ENCODE assay signal across 8 mouse cellular contexts in genomic region chr12:99716038-99716610, GRCm38 (mm10).
DNase-seq lines count a peak whose midpoint lies in the region; ATAC-seq lines count a peak whose summit lies in the region.

No protein-coding gene starts in this region.

- no peak overlapping the region for H3K4me3 ChIP-seq in heart, embryonic 14.5 days (ENCODE audit: control insufficient read depth in 1 of 2, insufficient read depth in 1 of 2, low read depth in 1 of 2, low read length in 2 of 2)
- no peak overlapping the region for H3K4me3 ChIP-seq in neural tube, embryonic 11.5 days (ENCODE audit: low read depth, low read length)
- no peak overlapping the region for H3K4me3 ChIP-seq in midbrain, embryonic 16.5 days (ENCODE audit: low read depth, low read length)
- no peak overlapping the region for H3K4me3 ChIP-seq in forebrain, embryonic 16.5 days (replicated peaks; ENCODE audit: low read length)

- H3K9me3 ChIP-seq in heart, embryonic 14.5 days (ENCODE audit: control insufficient read depth, low read length): no peaks in the 10 kb centered on the region
- no peaks in the 10 kb centered on the region for H3K9me3 ChIP-seq in neural tube, embryonic 11.5 days (ENCODE audit: control insufficient read depth, low read length)
- no peaks in the 10 kb centered on the region for H3K9me3 ChIP-seq in midbrain, embryonic 16.5 days (replicated peaks; ENCODE audit: control insufficient read depth, low read length, poor library complexity, severe bottlenecking)
- no peaks in the 10 kb centered on the region for H3K9me3 ChIP-seq in forebrain, embryonic 16.5 days (ENCODE audit: control insufficient read depth, low read length)

- ATAC-seq in heart, embryonic 14.5 days (ENCODE audit: insufficient number of reproducible peaks, insufficient read depth, low FRiP score, low read depth): no peak
- ATAC-seq in neural tube, embryonic 11.5 days (ENCODE audit: insufficient read depth, low FRiP score, low TSS enrichment): no peak
- no peak for ATAC-seq in midbrain, embryonic 16.5 days
- no peak for ATAC-seq in forebrain, embryonic 16.5 days

- peak; percentile 11 for DNase-seq in layer of hippocampus, adult 9-11 months
- no peak for DNase-seq in layer of hippocampus, adult 8-10 months (ENCODE audit: low spot score in 2 of 2)
- DNase-seq in cerebellum, postnatal 14 days: peak; percentile 69 to 72
- peak; percentile 34 for DNase-seq in neural tube, embryonic 11.5 days (ENCODE audit: low spot score)
- DNase-seq in thymus, postnatal 25 days: no peak

- no peaks in the 10 kb centered on the region for H3K27me3 ChIP-seq in heart, embryonic 14.5 days (ENCODE audit: control insufficient read depth, insufficient read depth, low read length)
- no peaks in the 10 kb centered on the region for H3K27me3 ChIP-seq in neural tube, embryonic 11.5 days (ENCODE audit: control insufficient read depth, insufficient read depth, low read length)
- H3K27me3 ChIP-seq in midbrain, embryonic 16.5 days (ENCODE audit: control insufficient read depth, insufficient read depth, low read depth, low read length): no peaks in the 10 kb centered on the region
- H3K27me3 ChIP-seq in forebrain, embryonic 16.5 days (replicated peaks; ENCODE audit: control insufficient read depth, insufficient read depth, low read length): no peaks in the 10 kb centered on the region

- H3K4me1 ChIP-seq in heart, embryonic 14.5 days (ENCODE audit: control insufficient read depth in 2 of 2, insufficient read depth in 2 of 2, low read length in 2 of 2): peaks cover 17 to 32% of the 10 kb centered on the region in 2 experiments
- H3K4me1 ChIP-seq in neural tube, embryonic 11.5 days (ENCODE audit: control insufficient read depth, insufficient read depth, low read length): peaks cover 6% of the 10 kb centered on the region; the same call in 1 of the 2 replicates
- H3K4me1 ChIP-seq in midbrain, embryonic 16.5 days (ENCODE audit: control insufficient read depth, insufficient read depth, low read length): peaks cover 8% of the 10 kb centered on the region
- H3K4me1 ChIP-seq in forebrain, embryonic 16.5 days (replicated peaks; ENCODE audit: control insufficient read depth, insufficient read depth, low read length): peaks cover 8% of the 10 kb centered on the region

- H3K9ac ChIP-seq in heart, embryonic 14.5 days (ENCODE audit: low read length): no peak overlapping the region
- H3K9ac ChIP-seq in neural tube, embryonic 11.5 days (ENCODE audit: low read length): no peak overlapping the region
- H3K9ac ChIP-seq in midbrain, embryonic 16.5 days (ENCODE audit: low read depth, low read length): no peak overlapping the region
- H3K9ac ChIP-seq in forebrain, embryonic 16.5 days (replicated peaks; ENCODE audit: low read depth, low read length): no peak overlapping the region

- no peaks in the 10 kb centered on the region for H3K36me3 ChIP-seq in heart, embryonic 14.5 days (ENCODE audit: control insufficient read depth, insufficient read depth, low read length)
- no peaks in the 10 kb centered on the region for H3K36me3 ChIP-seq in neural tube, embryonic 11.5 days (ENCODE audit: control insufficient read depth, insufficient read depth, low read length)
- no peaks in the 10 kb centered on the region for H3K36me3 ChIP-seq in midbrain, embryonic 16.5 days (ENCODE audit: control insufficient read depth, insufficient read depth, low read length)
- no peaks in the 10 kb centered on the region for H3K36me3 ChIP-seq in forebrain, embryonic 16.5 days (ENCODE audit: control insufficient read depth, insufficient read depth)

- no peak overlapping the region for H3K4me2 ChIP-seq in heart, embryonic 14.5 days (ENCODE audit: low read length)
- H3K4me2 ChIP-seq in neural tube, embryonic 11.5 days (ENCODE audit: low read depth): no peak overlapping the region
- no peak overlapping the region for H3K4me2 ChIP-seq in midbrain, embryonic 16.5 days (ENCODE audit: low read length)
- H3K4me2 ChIP-seq in forebrain, embryonic 16.5 days (ENCODE audit: low read length): no peak overlapping the region

- 44% methylated on average over 8 of the region's 8 CpGs for WGBS in heart, embryonic 14.5 days
- 44% methylated on average over 8 of the region's 8 CpGs for WGBS in neural tube, embryonic 11.5 days
- WGBS in midbrain, embryonic 16.5 days: 84% methylated on average over 8 of the region's 8 CpGs
- WGBS in forebrain, embryonic 16.5 days: 77% methylated on average over 8 of the region's 8 CpGs

- peak overlapping the region; percentile 20 to 67; a peak in 3 of 4 replicates for H3K27ac ChIP-seq in heart, embryonic 14.5 days (replicated peaks in 1 of 2; ENCODE audit: control insufficient read depth in 1 of 2, insufficient read depth in 1 of 2, low read depth in 2 of 2, low read length in 2 of 2)
- no peak overlapping the region for H3K27ac ChIP-seq in neural tube, embryonic 11.5 days (ENCODE audit: low read depth, low read length)
- H3K27ac ChIP-seq in midbrain, embryonic 16.5 days (ENCODE audit: low read length): no peak overlapping the region
- H3K27ac ChIP-seq in forebrain, embryonic 16.5 days (ENCODE audit: low read length): no peak overlapping the region

Comparison
In these comparisons a context has a peak if more than half of its experiments do, and no peak if none do; other contexts are left out.
1. DNase-seq: peak in layer of hippocampus, adult 9-11 months (single experiment), cerebellum, postnatal 14 days (2 of 2) and neural tube, embryonic 11.5 days (single experiment); none in layer of hippocampus, adult 8-10 months (0 of 2) and thymus, postnatal 25 days (single experiment).
2. H3K27ac ChIP-seq: peak in heart, embryonic 14.5 days (2 of 2); none in neural tube, embryonic 11.5 days (single experiment), midbrain, embryonic 16.5 days (single experiment) and forebrain, embryonic 16.5 days (single experiment).